Mouse (Mus musculus) thymus, adult 2 months (tissue): ENCODE data around the gene Ndufv3.

Experiments
- CTCF ChIP-seq: fragments of 200-500 bp; IDR thresholded peaks from 2 replicates; pipeline ENCODE4 v1.5.1; 2012; ENCODE audit warnings: mild to moderate bottlenecking, control low read depth, low read length, moderate library complexity, borderline replicate concordance; ENCODE audit not compliant: control insufficient read depth, poor library complexity, insufficient read depth; ENCODE audit errors: extremely low read depth
- POLR2A ChIP-seq: fragments of 200-500 bp; IDR thresholded peaks from 2 replicates; pipeline ENCODE4 v1.6.1; 2012; ENCODE audit warnings: mild to moderate bottlenecking, low read length, control low read depth, moderate library complexity; ENCODE audit not compliant: control insufficient read depth, poor library complexity, insufficient read depth; ENCODE audit errors: extremely low read depth

GRCm38 (mm10) chr17:31543574-31543973, 23.7 kb downstream of the Ndufv3 start:
- TF ChIP-seq POLR2A (no peak), CTCF (no peak)
